Mouse (Mus musculus): ENCODE results near the gene Gpn3. TPM values are rescaled to one million over a fixed set of nuclear protein-coding genes. Genes with fewer than 3 reads are reported as not detected.
"Not testable (repeated sequence)": the region's sequence is repeated elsewhere in the genome, so short reads cannot be mapped to it uniquely, and the experiment has no call there.

Gene Gpn3
- polyA plus RNA-seq, 1 experiment from 2014 or later: 57.9 TPM

GRCm38 (mm10) chr5:122409692-122410645 is 38.3 kb downstream of the Gpn3 start:
- H3K4me2 ChIP-seq (replicated peaks): no peak overlapping the region
- WGBS: 90% methylated on average over 19 of the region's 19 CpGs

GRCm38 (mm10) chr5:122411892-122412291 is 40.2 kb downstream of the Gpn3 start:
- WGBS: 85% methylated on average over 5 of the region's 5 CpGs
- no peak for ATAC-seq (ENCODE audit: low FRiP score, low read depth)

More at GRCm38 (mm10) chr5:122409692-122410645, 38.3 kb downstream of the Gpn3 start:
- no peak for ATAC-seq (ENCODE audit: low FRiP score, low read depth)
- no peaks in the 10 kb centered on the region for H3K27me3 ChIP-seq (replicated peaks)
- no peak overlapping the region for H3K27ac ChIP-seq
- no peak overlapping the region for H3K9ac ChIP-seq
- no peak overlapping the region for H3K4me3 ChIP-seq
- peaks cover 39% of the 10 kb centered on the region for H3K36me3 ChIP-seq
- H3K9me3 ChIP-seq: 0 out of 2 replicates have a peak, but pooled peaks cover 6% of the 10 kb centered on the region
- H3K4me1 ChIP-seq: no peaks in the 10 kb centered on the region

GRCm38 (mm10) chr5:122412826-122413225 is 41.1 kb downstream of the Gpn3 start:
- no peak overlapping the region for H3K27ac ChIP-seq
- H3K36me3 ChIP-seq: peaks cover 12% of the 10 kb centered on the region; the same call in 1 of the 2 replicates
- no peak overlapping the region for H3K4me3 ChIP-seq
- no peaks in the 10 kb centered on the region for H3K9me3 ChIP-seq
- no peak overlapping the region for H3K9ac ChIP-seq
- 68% methylated on average over 6 of the region's 6 CpGs for WGBS
- no peak overlapping the region for H3K4me2 ChIP-seq (replicated peaks)
- no peaks in the 10 kb centered on the region for H3K27me3 ChIP-seq (replicated peaks)
- H3K4me1 ChIP-seq: no peaks in the 10 kb centered on the region
- ATAC-seq (ENCODE audit: low FRiP score, low read depth): no peak

More at GRCm38 (mm10) chr5:122411892-122412291, 40.2 kb downstream of the Gpn3 start:
- Histone ChIP-seq H3K9ac (no peak overlapping the region), H3K36me3 (peaks cover 20% of the 10 kb centered on the region), H3K27me3 (replicated peaks) (no peaks in the 10 kb centered on the region), H3K4me3 (no peak overlapping the region), H3K4me2 (replicated peaks) (no peak overlapping the region), H3K27ac (no peak overlapping the region), H3K9me3 (no peaks in the 10 kb centered on the region), H3K4me1 (no peaks in the 10 kb centered on the region)

GRCm38 (mm10) chr5:122414351-122414750 is 42.7 kb downstream of the Gpn3 start:
- H3K36me3 ChIP-seq: peaks cover 12% of the 10 kb centered on the region; the same call in 1 of the 2 replicates
- no peaks in the 10 kb centered on the region for H3K9me3 ChIP-seq
- no peaks in the 10 kb centered on the region for H3K27me3 ChIP-seq (replicated peaks)
- ATAC-seq (ENCODE audit: low FRiP score, low read depth): no peak
- no peak overlapping the region for H3K9ac ChIP-seq
- no peak overlapping the region for H3K4me3 ChIP-seq
- no peak overlapping the region for H3K4me2 ChIP-seq (replicated peaks)
- 91% methylated on average over 5 of the region's 5 CpGs for WGBS
- no peaks in the 10 kb centered on the region for H3K4me1 ChIP-seq
- H3K27ac ChIP-seq: no peak overlapping the region

GRCm38 (mm10) chr5:122415465-122415864 is 43.8 kb downstream of the Gpn3 start:
- H3K9ac ChIP-seq: no peak overlapping the region
- H3K4me2 ChIP-seq (replicated peaks): no peak overlapping the region
- H3K27me3 ChIP-seq (replicated peaks): no peaks in the 10 kb centered on the region
- H3K4me1 ChIP-seq: no peaks in the 10 kb centered on the region
- WGBS: 87% methylated on average over 12 of the region's 12 CpGs
- ATAC-seq (ENCODE audit: low FRiP score, low read depth): no peak
- no peak overlapping the region for H3K27ac ChIP-seq
- H3K36me3 ChIP-seq: 0 out of 2 replicates have a peak, but pooled peaks cover under 1% of the 10 kb centered on the region
- H3K9me3 ChIP-seq: no peaks in the 10 kb centered on the region
- no peak overlapping the region for H3K4me3 ChIP-seq

- not testable (repeated sequence) for H3K9ac ChIP-seq; H3K36me3 ChIP-seq; H3K9me3 ChIP-seq; H3K27ac ChIP-seq; H3K4me3 ChIP-seq; H3K4me1 ChIP-seq; H3K27me3 ChIP-seq (replicated peaks); H3K4me2 ChIP-seq (replicated peaks); ATAC-seq (ENCODE audit: low FRiP score, low read depth)
- WGBS: 73% methylated on average over 4 of the region's 4 CpGs
Measured at GRCm38 (mm10) chr5:122420676-122421075, 49.0 kb downstream of the Gpn3 start.

GRCm38 (mm10) chr5:122421271-122422068 is 49.8 kb downstream of the Gpn3 start, which contains the start of gene Anapc7:
Gene Anapc7 (plus strand): TSS chr5:122421693.
- Histone ChIP-seq H3K9ac (peak within 1 kb of the TSS; percentile 92), H3K27ac (peak within 1 kb of the TSS; percentile 82), H3K4me1 (peaks cover 10% of the 10 kb centered on the region), H3K4me3 (peak within 1 kb of the TSS; percentile 99), H3K36me3 (0 out of 2 replicates have a peak, but pooled peaks cover 6% of the 10 kb centered on the region), H3K27me3 (replicated peaks) (no peaks in the 10 kb centered on the region), H3K9me3 (no peaks in the 10 kb centered on the region), H3K4me2 (replicated peaks) (peak within 1 kb of the TSS; percentile 97)
- 24% methylated on average over 17 of the region's 17 CpGs for WGBS
- ATAC-seq (ENCODE audit: low FRiP score, low read depth): no peak

- Histone ChIP-seq H3K27ac (peak overlapping the region; percentile 82), H3K4me2 (replicated peaks) (peak overlapping the region; percentile 97), H3K27me3 (replicated peaks) (no peaks in the 10 kb centered on the region), H3K4me3 (peak overlapping the region; percentile 99), H3K9ac (peak overlapping the region; percentile 92), H3K4me1 (peaks cover 10% of the 10 kb centered on the region), H3K36me3 (0 out of 2 replicates have a peak, but pooled peaks cover 6% of the 10 kb centered on the region), H3K9me3 (no peaks in the 10 kb centered on the region)
- under 1% methylated on average over 73 of the region's 73 CpGs for WGBS
- peak; percentile 87 for ATAC-seq (ENCODE audit: low FRiP score, low read depth)
Measured at GRCm38 (mm10) chr5:122422071-122422964, 50.6 kb downstream of the Gpn3 start.

GRCm38 (mm10) chr5:122423083-122423482 is 51.4 kb downstream of the Gpn3 start:
- peak overlapping the region; percentile 92 for H3K9ac ChIP-seq
- 36% methylated on average over 15 of the region's 15 CpGs for WGBS
- no peak for ATAC-seq (ENCODE audit: low FRiP score, low read depth)
- peak overlapping the region; percentile 99 for H3K4me3 ChIP-seq
- H3K4me1 ChIP-seq: peaks cover 10% of the 10 kb centered on the region
- H3K36me3 ChIP-seq: peaks cover 9% of the 10 kb centered on the region; the same call in 1 of the 2 replicates
- H3K9me3 ChIP-seq: no peaks in the 10 kb centered on the region
- H3K4me2 ChIP-seq (replicated peaks): peak overlapping the region; percentile 97
- no peak overlapping the region for H3K27ac ChIP-seq
- no peaks in the 10 kb centered on the region for H3K27me3 ChIP-seq (replicated peaks)

GRCm38 (mm10) chr5:122425550-122425949 is 53.9 kb downstream of the Gpn3 start:
- no peak overlapping the region for H3K9ac ChIP-seq
- no peak overlapping the region for H3K27ac ChIP-seq
- WGBS: 80% methylated on average over 2 of the region's 2 CpGs
- no peak for ATAC-seq (ENCODE audit: low FRiP score, low read depth)
- no peak overlapping the region for H3K4me3 ChIP-seq
- no peak overlapping the region for H3K4me2 ChIP-seq (replicated peaks)
- H3K9me3 ChIP-seq: no peaks in the 10 kb centered on the region
- H3K27me3 ChIP-seq (replicated peaks): no peaks in the 10 kb centered on the region
- peaks cover 33% of the 10 kb centered on the region for H3K36me3 ChIP-seq
- peaks cover 10% of the 10 kb centered on the region for H3K4me1 ChIP-seq

- ATAC-seq (ENCODE audit: low FRiP score, low read depth): no peak
- Histone ChIP-seq H3K27ac (no peak overlapping the region), H3K9me3 (no peaks in the 10 kb centered on the region), H3K27me3 (replicated peaks) (no peaks in the 10 kb centered on the region), H3K4me1 (no peaks in the 10 kb centered on the region), H3K9ac (no peak overlapping the region), H3K4me2 (replicated peaks) (no peak overlapping the region), H3K36me3 (peaks cover 77% of the 10 kb centered on the region), H3K4me3 (no peak overlapping the region)
- 96% methylated on average over 4 of the region's 4 CpGs for WGBS
Measured at GRCm38 (mm10) chr5:122430036-122430775, 58.5 kb downstream of the Gpn3 start.

Data from neural tube, embryonic 12.5 days (tissue).